Mouse (Mus musculus): ENCODE data around the gene Fanca. TPM values are rescaled to one million over a fixed set of nuclear protein-coding genes. Genes with fewer than 3 reads are reported as not detected.
A peak's percentile ranks its signal among the peaks of the same experiment; 100 is the strongest.

The Fanca gene
- polyA plus RNA-seq, 1 experiment from 2014 or later: 20.9 TPM

GRCm38 (mm10) chr8:123345856-123346255 is 27.5 kb upstream of the Fanca start:
- DNase-seq (ENCODE audit: low spot score): no peak
- Histone ChIP-seq H3K27ac (replicated peaks; ENCODE audit: low read depth, low read length) (no peak overlapping the region), H3K4me2 (ENCODE audit: low read depth, low read length) (no peak overlapping the region), H3K27me3 (replicated peaks; ENCODE audit: control insufficient read depth, insufficient read depth, low read length) (no peaks in the 10 kb centered on the region), H3K4me3 (ENCODE audit: low read depth, low read length) (no peak overlapping the region), H3K4me1 (ENCODE audit: control insufficient read depth, insufficient read depth, low read length) (peaks cover 6% of the 10 kb centered on the region), H3K9me3 (ENCODE audit: control insufficient read depth, low read length) (no peaks in the 10 kb centered on the region), H3K9ac (ENCODE audit: low read depth, low read length) (no peak overlapping the region), H3K36me3 (ENCODE audit: control insufficient read depth, insufficient read depth, low read length) (no peaks in the 10 kb centered on the region)
- 87% methylated on average over 6 of the region's 6 CpGs for WGBS
- no peak for ATAC-seq (ENCODE audit: low read depth)

DNA sequence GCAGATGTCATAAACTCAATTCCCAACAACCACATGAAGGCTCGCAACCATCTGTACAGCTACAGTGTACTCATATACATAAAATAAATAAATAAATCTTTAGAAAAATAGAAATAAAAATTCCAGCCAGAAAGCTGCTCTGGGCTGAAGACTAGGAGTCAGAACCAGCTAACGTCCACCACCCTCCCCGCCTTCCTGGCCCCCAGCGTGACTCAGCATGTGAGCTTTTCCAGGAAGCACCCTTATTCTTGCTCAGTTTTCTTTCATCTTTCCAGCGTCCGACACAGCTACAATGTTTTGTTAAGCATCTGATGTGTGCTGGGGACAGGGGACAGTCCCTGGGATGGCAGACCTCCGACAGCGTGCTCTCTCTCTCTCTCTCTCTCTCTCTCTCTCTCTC is 26.8 kb upstream of the Fanca start:
- Histone ChIP-seq H3K36me3 (ENCODE audit: control insufficient read depth, insufficient read depth, low read length) (no peaks in the 10 kb centered on the region), H3K4me3 (ENCODE audit: low read depth, low read length) (no peak overlapping the region), H3K27ac (replicated peaks; ENCODE audit: low read depth, low read length) (no peak overlapping the region), H3K9ac (ENCODE audit: low read depth, low read length) (no peak overlapping the region), H3K4me1 (ENCODE audit: control insufficient read depth, insufficient read depth, low read length) (peaks cover 6% of the 10 kb centered on the region), H3K4me2 (ENCODE audit: low read depth, low read length) (no peak overlapping the region), H3K27me3 (replicated peaks; ENCODE audit: control insufficient read depth, insufficient read depth, low read length) (no peaks in the 10 kb centered on the region), H3K9me3 (ENCODE audit: control insufficient read depth, low read length) (no peaks in the 10 kb centered on the region)
- 75% methylated on average over 8 of the region's 8 CpGs for WGBS
- ATAC-seq (ENCODE audit: low read depth) (no peak), DNase-seq (ENCODE audit: low spot score) (no peak)

GRCm38 (mm10) chr8:123343422-123343821 is 25.0 kb upstream of the Fanca start:
- Histone ChIP-seq H3K9ac (ENCODE audit: low read depth, low read length) (no peak overlapping the region), H3K27ac (replicated peaks; ENCODE audit: low read depth, low read length) (no peak overlapping the region), H3K27me3 (replicated peaks; ENCODE audit: control insufficient read depth, insufficient read depth, low read length) (no peaks in the 10 kb centered on the region), H3K9me3 (ENCODE audit: control insufficient read depth, low read length) (no peaks in the 10 kb centered on the region), H3K4me3 (ENCODE audit: low read depth, low read length) (no peak overlapping the region), H3K36me3 (ENCODE audit: control insufficient read depth, insufficient read depth, low read length) (no peaks in the 10 kb centered on the region), H3K4me1 (ENCODE audit: control insufficient read depth, insufficient read depth, low read length) (peaks cover 6% of the 10 kb centered on the region), H3K4me2 (ENCODE audit: low read depth, low read length) (no peak overlapping the region)
- 75% methylated on average over 12 of the region's 12 CpGs for WGBS
- no peak for DNase-seq (ENCODE audit: low spot score)
- 0 out of 2 replicates have a peak, but pooled peaks have one; percentile 37 for ATAC-seq (ENCODE audit: low read depth)

DNA sequence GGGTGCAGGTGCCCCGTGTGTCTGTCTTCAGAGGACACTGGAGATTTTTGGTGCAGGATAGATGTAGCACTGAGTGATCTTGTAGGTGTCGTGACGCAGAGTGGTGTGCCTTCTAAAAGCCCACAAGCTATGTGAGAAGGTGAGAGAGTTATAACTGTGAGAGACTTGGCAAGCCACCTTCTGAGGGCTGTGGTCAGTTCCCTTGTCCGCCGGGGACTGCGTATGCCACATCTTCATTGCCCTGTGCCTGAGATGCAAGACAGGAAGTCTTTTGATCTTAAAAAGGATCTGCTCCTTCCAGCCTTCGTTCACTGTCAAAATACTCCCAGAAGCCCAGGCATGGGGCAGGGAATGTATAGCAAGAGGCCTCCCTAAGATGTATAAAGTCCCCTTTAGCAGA is 24.5 kb upstream of the Fanca start:
- Histone ChIP-seq H3K4me1 (ENCODE audit: control insufficient read depth, insufficient read depth, low read length) (peaks cover 3% of the 10 kb centered on the region; the same call in 1 of the 2 replicates), H3K36me3 (ENCODE audit: control insufficient read depth, insufficient read depth, low read length) (no peaks in the 10 kb centered on the region), H3K9ac (ENCODE audit: low read depth, low read length) (no peak overlapping the region), H3K27ac (replicated peaks; ENCODE audit: low read depth, low read length) (no peak overlapping the region), H3K4me3 (ENCODE audit: low read depth, low read length) (no peak overlapping the region), H3K27me3 (replicated peaks; ENCODE audit: control insufficient read depth, insufficient read depth, low read length) (no peaks in the 10 kb centered on the region), H3K4me2 (ENCODE audit: low read depth, low read length) (no peak overlapping the region), H3K9me3 (ENCODE audit: control insufficient read depth, low read length) (no peaks in the 10 kb centered on the region)
- no peak for DNase-seq (ENCODE audit: low spot score)
- 68% methylated on average over 7 of the region's 7 CpGs for WGBS
- no peak for ATAC-seq (ENCODE audit: low read depth)

GRCm38 (mm10) chr8:123342253-123342652 is 23.9 kb upstream of the Fanca start:
- DNase-seq (ENCODE audit: low spot score) (no peak), ATAC-seq (ENCODE audit: low read depth) (no peak)
- Histone ChIP-seq H3K9me3 (ENCODE audit: control insufficient read depth, low read length) (no peaks in the 10 kb centered on the region), H3K27me3 (replicated peaks; ENCODE audit: control insufficient read depth, insufficient read depth, low read length) (no peaks in the 10 kb centered on the region), H3K27ac (replicated peaks; ENCODE audit: low read depth, low read length) (no peak overlapping the region), H3K4me1 (ENCODE audit: control insufficient read depth, insufficient read depth, low read length) (no peaks in the 10 kb centered on the region), H3K4me2 (ENCODE audit: low read depth, low read length) (no peak overlapping the region), H3K36me3 (ENCODE audit: control insufficient read depth, insufficient read depth, low read length) (no peaks in the 10 kb centered on the region), H3K9ac (ENCODE audit: low read depth, low read length) (no peak overlapping the region), H3K4me3 (ENCODE audit: low read depth, low read length) (no peak overlapping the region)
- WGBS: 74% methylated on average over 8 of the region's 8 CpGs

GRCm38 (mm10) chr8:123341040-123342015 is 23.0 kb upstream of the Fanca start:
- ATAC-seq (ENCODE audit: low read depth): no peak
- Histone ChIP-seq H3K36me3 (ENCODE audit: control insufficient read depth, insufficient read depth, low read length) (no peaks in the 10 kb centered on the region), H3K9ac (ENCODE audit: low read depth, low read length) (no peak overlapping the region), H3K4me2 (ENCODE audit: low read depth, low read length) (no peak overlapping the region), H3K27me3 (replicated peaks; ENCODE audit: control insufficient read depth, insufficient read depth, low read length) (no peaks in the 10 kb centered on the region), H3K9me3 (ENCODE audit: control insufficient read depth, low read length) (no peaks in the 10 kb centered on the region), H3K27ac (replicated peaks; ENCODE audit: low read depth, low read length) (no peak overlapping the region), H3K4me3 (ENCODE audit: low read depth, low read length) (no peak overlapping the region), H3K4me1 (ENCODE audit: control insufficient read depth, insufficient read depth, low read length) (no peaks in the 10 kb centered on the region)
- WGBS: 84% methylated on average over 27 of the region's 27 CpGs
- DNase-seq (ENCODE audit: low spot score): no peak

GRCm38 (mm10) chr8:123340071-123340470 is 21.7 kb upstream of the Fanca start:
- no peak overlapping the region for H3K4me2 ChIP-seq (ENCODE audit: low read depth, low read length)
- no peaks in the 10 kb centered on the region for H3K27me3 ChIP-seq (replicated peaks; ENCODE audit: control insufficient read depth, insufficient read depth, low read length)
- H3K9me3 ChIP-seq (ENCODE audit: control insufficient read depth, low read length): no peaks in the 10 kb centered on the region
- H3K4me3 ChIP-seq (ENCODE audit: low read depth, low read length): no peak overlapping the region
- 95% methylated on average over 4 of the region's 4 CpGs for WGBS
- no peaks in the 10 kb centered on the region for H3K4me1 ChIP-seq (ENCODE audit: control insufficient read depth, insufficient read depth, low read length)
- DNase-seq (ENCODE audit: low spot score): no peak
- no peak for ATAC-seq (ENCODE audit: low read depth)
- H3K36me3 ChIP-seq (ENCODE audit: control insufficient read depth, insufficient read depth, low read length): no peaks in the 10 kb centered on the region
- H3K27ac ChIP-seq (replicated peaks; ENCODE audit: low read depth, low read length): no peak overlapping the region
- H3K9ac ChIP-seq (ENCODE audit: low read depth, low read length): no peak overlapping the region

DNA sequence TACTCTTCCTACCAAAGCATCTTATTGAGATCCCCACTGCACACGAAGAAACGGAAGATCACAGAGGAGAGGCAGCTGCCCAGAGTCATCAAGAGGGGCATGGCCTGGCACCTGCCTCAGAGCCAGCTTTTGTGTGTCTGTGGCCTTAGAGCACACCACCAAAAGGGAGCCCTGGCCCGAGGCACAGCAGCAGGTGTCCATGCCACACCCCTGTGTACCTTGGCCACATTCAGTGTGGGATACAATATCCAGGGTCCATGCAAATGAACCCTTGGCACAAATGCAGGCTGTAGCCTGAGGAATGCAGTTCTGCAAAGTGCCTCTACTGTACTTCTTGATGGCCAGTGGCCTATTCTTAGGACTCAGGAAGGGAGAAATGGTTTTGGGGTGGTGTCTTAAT is 19.1 kb upstream of the Fanca start:
- H3K4me1 ChIP-seq (ENCODE audit: control insufficient read depth, insufficient read depth, low read length): peaks cover 5% of the 10 kb centered on the region; the same call in 1 of the 2 replicates
- H3K9ac ChIP-seq (ENCODE audit: low read depth, low read length): no peak overlapping the region
- H3K27ac ChIP-seq (replicated peaks; ENCODE audit: low read depth, low read length): no peak overlapping the region
- H3K27me3 ChIP-seq (replicated peaks; ENCODE audit: control insufficient read depth, insufficient read depth, low read length): peaks cover 14% of the 10 kb centered on the region; the same call in 1 of the 2 replicates
- H3K9me3 ChIP-seq (ENCODE audit: control insufficient read depth, low read length): no peaks in the 10 kb centered on the region
- H3K4me2 ChIP-seq (ENCODE audit: low read depth, low read length): no peak overlapping the region
- ATAC-seq (ENCODE audit: low read depth) (no peak), DNase-seq (ENCODE audit: low spot score) (no peak)
- H3K4me3 ChIP-seq (ENCODE audit: low read depth, low read length): no peak overlapping the region
- H3K36me3 ChIP-seq (ENCODE audit: control insufficient read depth, insufficient read depth, low read length): no peaks in the 10 kb centered on the region
- WGBS: 81% methylated on average over 3 of the region's 3 CpGs

DNA sequence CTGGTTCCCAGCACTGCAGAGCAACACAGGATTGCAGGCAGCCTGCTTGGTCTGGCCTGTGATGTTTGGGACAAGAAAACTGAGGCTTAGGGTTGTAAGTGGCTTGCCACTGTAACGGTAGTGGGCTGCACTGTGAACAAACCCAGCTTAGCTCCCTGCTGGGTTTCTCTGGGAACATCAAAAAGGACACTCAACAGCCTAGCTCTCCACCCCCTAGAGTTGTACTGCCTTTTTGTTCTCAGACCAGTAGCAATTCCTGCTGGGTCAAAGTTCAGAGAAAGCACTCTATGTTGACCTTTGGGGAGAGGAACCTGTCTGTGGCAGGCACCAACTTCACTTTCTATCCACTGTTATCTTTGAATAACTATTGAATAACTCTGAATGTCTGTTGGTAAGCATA is 16.1 kb upstream of the Fanca start:
- DNase-seq (ENCODE audit: low spot score) (no peak), ATAC-seq (ENCODE audit: low read depth) (no peak)
- no peak overlapping the region for H3K9ac ChIP-seq (ENCODE audit: low read depth, low read length)
- H3K36me3 ChIP-seq (ENCODE audit: control insufficient read depth, insufficient read depth, low read length): no peaks in the 10 kb centered on the region
- H3K4me2 ChIP-seq (ENCODE audit: low read depth, low read length): no peak overlapping the region
- peaks cover 5% of the 10 kb centered on the region; the same call in 1 of the 2 replicates for H3K4me1 ChIP-seq (ENCODE audit: control insufficient read depth, insufficient read depth, low read length)
- no peak overlapping the region for H3K27ac ChIP-seq (replicated peaks; ENCODE audit: low read depth, low read length)
- no peak overlapping the region for H3K4me3 ChIP-seq (ENCODE audit: low read depth, low read length)
- H3K9me3 ChIP-seq (ENCODE audit: control insufficient read depth, low read length): no peaks in the 10 kb centered on the region
- H3K27me3 ChIP-seq (replicated peaks; ENCODE audit: control insufficient read depth, insufficient read depth, low read length): peaks cover 14% of the 10 kb centered on the region; the same call in 1 of the 2 replicates
- 0% methylated on average over 1 of the region's 1 CpGs for WGBS
